In the genomic region with DNA sequence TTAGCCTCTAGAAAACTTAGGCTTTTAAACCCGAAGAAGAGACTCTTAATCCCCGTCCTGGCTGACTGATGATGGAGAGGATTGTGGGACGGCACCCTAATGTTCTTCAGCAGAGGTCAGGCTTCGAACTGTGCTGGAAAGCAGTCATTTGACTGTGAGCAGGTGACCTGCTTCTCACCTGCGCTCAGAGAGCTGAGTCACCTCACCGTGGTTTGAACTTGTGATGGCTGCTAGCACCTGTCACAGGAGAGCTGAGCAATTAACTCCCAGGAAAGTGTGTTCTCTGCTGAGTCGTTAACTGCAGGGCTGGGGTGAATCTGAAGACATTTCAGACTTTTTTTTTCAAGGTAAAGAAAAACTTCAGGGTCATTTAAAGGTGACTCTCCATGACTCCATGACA, we compare ENCODE assay signal across 13 mouse cellular contexts.
DNase-seq lines count a peak whose midpoint lies in the region; ATAC-seq and TF ChIP-seq lines count a peak whose summit lies in the region.
"Had no signal": no experiment of that assay in that cellular context is flagged by ENCODE, and none has a peak within 500 bp of the region (broad histone marks: within the 10 kb centered on the region; RNA-seq: fewer than 3 reads in every experiment).

No protein-coding gene starts in this region.

- no peaks in the 10 kb centered on the region for H3K4me1 ChIP-seq in heart, embryonic 10.5 days
- no peaks in the 10 kb centered on the region for H3K4me1 ChIP-seq in lung, embryonic 14.5 days (ENCODE audit: insufficient read depth)
- H3K4me1 ChIP-seq in forebrain, postnatal 0 days (ENCODE audit: insufficient read depth), result peaks cover 5% of the 10 kb centered on the region; the same call in 1 of the 2 replicates

- no peaks in the 10 kb centered on the region for H3K36me3 ChIP-seq in heart, embryonic 10.5 days
- H3K36me3 ChIP-seq in lung, embryonic 14.5 days (ENCODE audit: insufficient read depth), result no peaks in the 10 kb centered on the region
- peaks cover 3% of the 10 kb centered on the region for H3K36me3 ChIP-seq in forebrain, postnatal 0 days (ENCODE audit: insufficient read depth)
- H3K36me3 ChIP-seq: forebrain, embryonic 12.5 days; forebrain, embryonic 15.5 days; G1E; hindbrain, embryonic 15.5 days had no signal

- no peak overlapping the region for H3K9ac ChIP-seq in lung, embryonic 14.5 days
- H3K9ac ChIP-seq in forebrain, postnatal 0 days, result no peak overlapping the region
- H3K9ac ChIP-seq: forebrain, embryonic 12.5 days; forebrain, embryonic 15.5 days; hindbrain, embryonic 15.5 days had no signal

- no peak overlapping the region for H3K4me3 ChIP-seq in heart, embryonic 10.5 days
- no peak overlapping the region for H3K4me3 ChIP-seq in lung, embryonic 14.5 days (ENCODE audit: low read depth, low read length)
- H3K4me3 ChIP-seq in forebrain, postnatal 0 days (ENCODE audit: low read depth, low read length), result no peak overlapping the region
- H3K4me3 ChIP-seq: erythroblast, embryonic 14.5 days; forebrain, embryonic 12.5 days; forebrain, embryonic 15.5 days; hindbrain, embryonic 15.5 days had no signal

- DNase-seq in heart, embryonic 10.5 days (ENCODE audit: low spot score), result peak; percentile 39
- no peak for DNase-seq in heart, postnatal 10 days
- no peak for DNase-seq in lung, embryonic 14.5 days
- DNase-seq in lung, postnatal 36 days, result no peak
- DNase-seq in brain, adult 2 months (ENCODE audit: low read depth, low spot score), result peak; percentile 46
- no peak for DNase-seq in kidney, postnatal 25 days
- no peak for DNase-seq in forebrain, postnatal 0 days

- TF ChIP-seq CTCF in lung, embryonic 14.5 days (IDR thresholded peaks at IDR 0.05; ENCODE audit: low read depth), result no peak
- TF ChIP-seq CTCF in forebrain, postnatal 0 days (IDR thresholded peaks at IDR 0.05; ENCODE audit: low read depth), result no peak

- H3K27me3 ChIP-seq in heart, embryonic 10.5 days (ENCODE audit: insufficient read depth, poor library complexity, severe bottlenecking), result no peaks in the 10 kb centered on the region
- H3K27me3 ChIP-seq in lung, embryonic 14.5 days (ENCODE audit: insufficient read depth, low read length), result no peaks in the 10 kb centered on the region
- no peaks in the 10 kb centered on the region for H3K27me3 ChIP-seq in forebrain, postnatal 0 days (ENCODE audit: insufficient read depth, low read length)
- H3K27me3 ChIP-seq: forebrain, embryonic 12.5 days; forebrain, embryonic 15.5 days; hindbrain, embryonic 15.5 days had no signal

- no peak overlapping the region for H3K27ac ChIP-seq in heart, embryonic 10.5 days
- H3K27ac ChIP-seq in lung, embryonic 14.5 days (ENCODE audit: low read depth), result no peak overlapping the region
- H3K27ac ChIP-seq in forebrain, postnatal 0 days (ENCODE audit: low read depth, low read length), result no peak overlapping the region
- H3K27ac ChIP-seq: forebrain, embryonic 12.5 days; forebrain, embryonic 15.5 days; hindbrain, embryonic 15.5 days had no signal

- 0 out of 2 replicates have a peak overlapping the region, but pooled peaks have one; percentile 12 for H3K4me2 ChIP-seq in lung, embryonic 14.5 days
- no peak overlapping the region for H3K4me2 ChIP-seq in forebrain, postnatal 0 days (ENCODE audit: low read depth)
- H3K4me2 ChIP-seq: forebrain, embryonic 12.5 days; forebrain, embryonic 15.5 days; hindbrain, embryonic 15.5 days had no signal

- no peaks in the 10 kb centered on the region for H3K9me3 ChIP-seq in heart, embryonic 10.5 days
- no peaks in the 10 kb centered on the region for H3K9me3 ChIP-seq in lung, embryonic 14.5 days (ENCODE audit: low read depth, low read length)
- H3K9me3 ChIP-seq in forebrain, postnatal 0 days (ENCODE audit: low read length), result no peaks in the 10 kb centered on the region
- H3K9me3 ChIP-seq: forebrain, embryonic 12.5 days; forebrain, embryonic 15.5 days; G1E; hindbrain, embryonic 15.5 days had no signal

- intact Hi-C loops in heart, postnatal 10 days (cut with DNase I), result loop anchor here (2.0 to 5.0 kb wide), 2 partner anchors 598 to 772 kb away; no protein-coding TSS in a partner anchor

- no peak for ATAC-seq in lung, embryonic 14.5 days (ENCODE audit: insufficient read depth)
- no peak for ATAC-seq in forebrain, postnatal 0 days
- ATAC-seq: CD4-positive, CD25-positive, alpha-beta regulatory T cell, adult 4 months had no signal

- 35% methylated on average over 7 of the region's 7 CpGs for WGBS in heart, embryonic 10.5 days
- 27% methylated on average over 7 of the region's 7 CpGs for WGBS in lung, embryonic 14.5 days
- 21% methylated on average over 7 of the region's 7 CpGs for WGBS in forebrain, postnatal 0 days

Comparison
In these comparisons a context has a peak if more than half of its experiments do, and no peak if none do; other contexts are left out.
1. DNase-seq: peak in heart, embryonic 10.5 days (single experiment) and brain, adult 2 months (single experiment); none in heart, postnatal 10 days (0 of 2), lung, embryonic 14.5 days (single experiment), lung, postnatal 36 days (single experiment), kidney, postnatal 25 days (0 of 2) and forebrain, postnatal 0 days (single experiment).